Mouse (Mus musculus) forebrain, embryonic 14.5 days (tissue): ENCODE results near the gene Tas1r1. TPM values are rescaled to one million over a fixed set of nuclear protein-coding genes. Genes with fewer than 3 reads are reported as not detected.

Source experiments
- polyA plus RNA-seq: library from polyadenylated mRNA; unstranded; fragments of >200 nt; fragmentation: Nextera tagmentation; extraction: Ambion mirVana; gene quantifications from 2 replicates; pipeline ENCODE4 v1.2.1, GENCODE M21; 2014

The Tas1r1 gene
- polyA plus RNA-seq, 1 experiment from 2014 or later: 0.32 TPM

Other genes with a start within 250 kb of the Tas1r1 start
- gene Camta1, start 176.7 kb downstream of the Tas1r1 start, polyA plus RNA-seq: 123 and 125 TPM in 2 replicates
- 67.9 and 78.9 TPM in 2 replicates for gene Dnajc11, start 104.9 kb downstream of the Tas1r1 start, polyA plus RNA-seq
- gene Thap3, start 49.6 kb downstream of the Tas1r1 start, polyA plus RNA-seq: 29.7 and 30.0 TPM in 2 replicates
- gene Phf13, start 42.3 kb downstream of the Tas1r1 start, polyA plus RNA-seq: 11.8 and 14.6 TPM in 2 replicates
- gene Klhl21, start 29.8 kb downstream of the Tas1r1 start, polyA plus RNA-seq: 0.69 and 1.8 TPM in 2 replicates
- gene Zbtb48, start 10.9 kb downstream of the Tas1r1 start, polyA plus RNA-seq: 17.2 and 21.6 TPM in 2 replicates
- gene Nol9, start 753 bp upstream of the Tas1r1 start, polyA plus RNA-seq: 16.1 and 19.8 TPM in 2 replicates
- 5.0 and 7.1 TPM in 2 replicates for gene Plekhg5, start 33.9 kb upstream of the Tas1r1 start, polyA plus RNA-seq
- gene Tnfrsf25, start 77.4 kb upstream of the Tas1r1 start, polyA plus RNA-seq: 0.62 and 1.3 TPM in 2 replicates
- gene Espn, start 113.8 kb upstream of the Tas1r1 start, polyA plus RNA-seq: 0.19 TPM in 1 of 2 replicates, not detected in the other
- gene Hes2, start 120.3 kb upstream of the Tas1r1 start, polyA plus RNA-seq: not detected in 2 replicates
- 168 and 208 TPM in 2 replicates for gene Acot7, start 139.6 kb upstream of the Tas1r1 start, polyA plus RNA-seq
- gene Gpr153, start 235.7 kb upstream of the Tas1r1 start, polyA plus RNA-seq: 6.7 and 8.4 TPM in 2 replicates